Mouse (Mus musculus) heart, adult 2 months (tissue): ENCODE measurements at regions not wholly inside any gene's neighbourhood (a gene's known extent, or its start where the extent isn't known, plus 50 kb on each side); places are given as distances from the start of the nearest gene placed in this dataset.

Experiments used
- DNase-seq, 2 experiments: peaks; one replicate each; pipeline ENCODE4 v3.0.0; 2021
- H3K27ac ChIP-seq: fragments of 200-600 bp; 2 replicates; pipeline ENCODE4 v1.8.1; 2022
- H3K27me3 ChIP-seq: fragments of 200-500 bp; 2 replicates; pipeline ENCODE4 v1.6.1; 2012; ENCODE audit warnings: mild to moderate bottlenecking, low read length, inconsistent platforms, mixed read lengths; ENCODE audit not compliant: control insufficient read depth, insufficient read depth
- H3K36me3 ChIP-seq: fragments of 200-500 bp; 2 replicates; pipeline ENCODE4 v1.6.1; 2012; ENCODE audit warnings: low read length, inconsistent platforms; ENCODE audit not compliant: control insufficient read depth, insufficient read depth
- H3K4me1 ChIP-seq: fragments of 200-500 bp; 2 replicates; pipeline ENCODE4 v1.6.1; 2011; ENCODE audit warnings: low read length; ENCODE audit not compliant: control insufficient read depth, insufficient read depth
- H3K4me3 ChIP-seq: fragments of 200-600 bp; 2 replicates; pipeline ENCODE4 v1.8.1; 2022
- H3K79me2 ChIP-seq: fragments of 200-500 bp; replicated peaks from 2 replicates; pipeline ENCODE4 v1.6.1; 2012; ENCODE audit warnings: mild to moderate bottlenecking, inconsistent platforms, low read length, moderate library complexity, mixed read lengths; ENCODE audit not compliant: control insufficient read depth, insufficient read depth
- H3K9ac ChIP-seq: fragments of 200-500 bp; 2 replicates; pipeline ENCODE4 v1.6.1; 2012; ENCODE audit warnings: low read depth, mild to moderate bottlenecking, control low read depth, inconsistent platforms, low read length, mixed read lengths
- CTCF ChIP-seq: fragments of 200-600 bp; IDR thresholded peaks from 2 replicates; pipeline ENCODE4 v1.8.1; 2022; ENCODE audit warnings: antibody characterized with exemption, mild to moderate bottlenecking, moderate library complexity
- EP300 ChIP-seq: fragments of 200-500 bp; IDR thresholded peaks from 2 replicates; pipeline ENCODE4 v1.6.1; 2011; ENCODE audit warnings: low read depth, low read length, control low read depth; ENCODE audit not compliant: insufficient read depth
- POLR2A ChIP-seq: fragments of 200-500 bp; IDR thresholded peaks from 2 replicates; pipeline ENCODE4 v1.6.1; 2011; ENCODE audit warnings: mild to moderate bottlenecking, low read depth, low read length, control low read depth; ENCODE audit not compliant: insufficient read depth
- WGBS: fragments of 180-500 bp; shearing (Covaris S2); methylation state at CpG from one replicate; pipeline ENCODE4 v1.1.7; 2018; 5-methylcytosine and 5-hydroxymethylcytosine counted together
- intact Hi-C: fragments of 180-260 bp; cut with DNase I; formaldehyde crosslinking; loops from one replicate; pipeline ENCODE4 v1.15.1; 2025

- H3K27ac ChIP-seq, result no peak overlapping the region
- H3K27me3 ChIP-seq, result no peaks in the 10 kb centered on the region
- 53% methylated on average over 3 of the region's 3 CpGs for WGBS
- DNase-seq, result no peak
- no peaks in the 10 kb centered on the region for H3K79me2 ChIP-seq
- intact Hi-C loops, result no loop called here
- TF ChIP-seq POLR2A (no peak), CTCF (no peak), EP300 (no peak)
- no peaks in the 10 kb centered on the region for H3K4me1 ChIP-seq
- H3K36me3 ChIP-seq, result no peaks in the 10 kb centered on the region
- H3K4me3 ChIP-seq, result no peak overlapping the region
- no peak overlapping the region for H3K9ac ChIP-seq
Observed at GRCm38 (mm10) chr16:24296790-24297189, 96.5 kb upstream of the Lpp start.

DNA sequence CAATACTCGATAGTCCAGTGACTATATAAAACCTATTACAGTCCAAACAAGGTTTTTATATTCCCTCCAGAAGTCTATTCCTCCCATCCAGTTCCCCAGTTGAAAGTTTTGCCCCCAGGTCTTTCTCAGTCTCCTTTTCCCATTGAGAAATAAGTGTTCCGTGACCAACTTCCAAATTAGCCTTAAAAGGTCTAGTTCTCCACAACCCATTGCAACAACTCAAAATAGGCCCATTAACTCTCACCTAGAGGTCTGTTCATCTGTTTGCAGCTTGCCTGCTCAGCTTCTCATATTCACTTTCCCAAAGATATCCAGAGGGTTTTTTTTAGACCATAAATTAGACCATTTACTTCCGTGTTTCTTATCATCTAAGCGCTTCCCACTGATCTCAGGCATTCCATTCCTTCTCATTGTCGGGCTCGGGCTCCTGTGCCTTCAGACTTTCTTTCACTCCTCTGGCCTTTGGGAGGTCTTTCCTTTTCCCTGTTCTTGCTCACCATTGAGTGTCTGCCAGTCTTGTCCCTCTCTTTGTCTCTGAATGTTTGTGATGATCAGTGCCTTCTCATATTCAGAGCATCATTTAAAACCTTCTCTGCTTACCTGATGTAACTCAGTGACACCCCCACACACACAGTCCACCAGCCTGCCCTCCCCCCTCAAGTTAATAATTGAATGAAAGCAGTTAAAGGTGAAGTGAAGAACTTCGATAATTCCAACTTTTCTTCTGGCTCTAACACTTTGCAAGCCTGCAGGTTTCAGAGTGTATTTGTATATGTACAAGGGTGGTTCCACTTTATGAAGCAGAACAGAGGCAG is 97.5 kb upstream of the Lpp start:
- WGBS, result 55% methylated on average over 7 of the region's 7 CpGs
- Histone ChIP-seq H3K9ac (no peak overlapping the region), H3K27me3 (no peaks in the 10 kb centered on the region), H3K4me1 (no peaks in the 10 kb centered on the region), H3K4me3 (no peak overlapping the region), H3K79me2 (no peaks in the 10 kb centered on the region), H3K27ac (no peak overlapping the region), H3K36me3 (no peaks in the 10 kb centered on the region)
- no peak for TF ChIP-seq CTCF
- no peak for TF ChIP-seq POLR2A
- no peak for TF ChIP-seq EP300
- no peak for DNase-seq
- intact Hi-C loops, result no loop called here

- Histone ChIP-seq H3K27me3 (no peaks in the 10 kb centered on the region), H3K27ac (no peak overlapping the region), H3K4me1 (peaks cover 2% of the 10 kb centered on the region), H3K4me3 (no peak overlapping the region), H3K9ac (no peak overlapping the region), H3K79me2 (no peaks in the 10 kb centered on the region), H3K36me3 (peaks cover 2% of the 10 kb centered on the region; the same call in 1 of the 2 replicates)
- no peak for DNase-seq
- intact Hi-C loops, result loop anchor here (5.0 kb wide), 2 partner anchors 297 to 778 kb away; partner anchors contain the start of genes Bcl6 and Gm37419
- TF ChIP-seq EP300 (no peak), POLR2A (no peak), CTCF (no peak)
- 20% methylated on average over 3 of the region's 3 CpGs for WGBS
Observed at GRCm38 (mm10) chr16:24284215-24284614, 109.1 kb upstream of the Lpp start.

- TF ChIP-seq CTCF (peak; percentile 58), POLR2A (peak; percentile 14; the same call in 1 of the 2 replicates), EP300 (peak; percentile 68; the same call in 1 of the 2 replicates)
- Histone ChIP-seq H3K79me2 (no peaks in the 10 kb centered on the region), H3K4me1 (peaks cover 2% of the 10 kb centered on the region), H3K36me3 (peaks cover 2% of the 10 kb centered on the region; the same call in 1 of the 2 replicates), H3K27me3 (no peaks in the 10 kb centered on the region), H3K9ac (no peak overlapping the region), H3K27ac (peak overlapping the region; percentile 75), H3K4me3 (no peak overlapping the region)
- intact Hi-C loops, result loop anchor here (5.0 kb wide), 2 partner anchors 295 to 780 kb away; partner anchors contain the start of genes Bcl6 and Gm37419
- DNase-seq, result peak; percentile 86 to 90
- 24% methylated on average over 6 of the region's 6 CpGs for WGBS
Observed at GRCm38 (mm10) chr16:24282194-24282683, 111.1 kb upstream of the Lpp start.

GRCm38 (mm10) chr16:24281561-24281960 is 111.7 kb upstream of the Lpp start:
- Histone ChIP-seq H3K27me3 (no peaks in the 10 kb centered on the region), H3K36me3 (peaks cover 2% of the 10 kb centered on the region; the same call in 1 of the 2 replicates), H3K27ac (peak overlapping the region; percentile 75), H3K4me3 (no peak overlapping the region), H3K79me2 (no peaks in the 10 kb centered on the region), H3K9ac (no peak overlapping the region), H3K4me1 (peaks cover 2% of the 10 kb centered on the region)
- 77% methylated on average over 5 of the region's 5 CpGs for WGBS
- peak; percentile 30 to 38 for DNase-seq
- no peak for TF ChIP-seq POLR2A
- no peak for TF ChIP-seq EP300
- no peak for TF ChIP-seq CTCF
- intact Hi-C loops, result loop anchor here (5.0 kb wide), 2 partner anchors 294 to 781 kb away; partner anchors contain the start of genes Bcl6 and Gm37419

DNA sequence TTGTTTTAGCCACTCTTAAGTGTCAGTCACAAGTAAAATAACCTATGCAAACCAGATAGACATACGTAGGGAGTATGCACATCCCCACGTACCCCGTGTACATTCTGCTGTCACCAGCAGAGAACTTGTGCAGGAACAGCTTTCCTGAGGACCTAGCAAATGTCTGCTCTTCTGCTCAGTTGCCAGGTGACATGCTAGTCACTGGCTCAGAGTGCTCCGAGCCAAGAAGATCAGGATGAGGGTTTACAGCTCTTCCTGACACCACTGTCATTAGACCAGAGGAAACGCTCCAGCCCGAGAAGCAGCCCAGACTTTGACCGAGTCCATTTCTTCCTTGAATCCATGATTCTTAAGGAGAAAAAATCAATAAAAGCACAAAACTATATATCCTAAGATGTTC is 115.5 kb upstream of the Lpp start:
- no peak for DNase-seq
- peaks cover 1% of the 10 kb centered on the region; the same call in 1 of the 2 replicates for H3K36me3 ChIP-seq
- no peak overlapping the region for H3K27ac ChIP-seq
- 76% methylated on average over 7 of the region's 7 CpGs for WGBS
- no peak for TF ChIP-seq EP300
- TF ChIP-seq POLR2A, result no peak
- no peak for TF ChIP-seq CTCF
- H3K4me3 ChIP-seq, result no peak overlapping the region
- no peaks in the 10 kb centered on the region for H3K27me3 ChIP-seq
- H3K9ac ChIP-seq, result no peak overlapping the region
- H3K79me2 ChIP-seq, result no peaks in the 10 kb centered on the region
- intact Hi-C loops, result no loop called here
- peaks cover 2% of the 10 kb centered on the region for H3K4me1 ChIP-seq
